Mouse (Mus musculus) myocyte (in vitro differentiated cells): ENCODE measurements around the gene Hist1h1c. TPM values are rescaled to one million over a fixed set of nuclear protein-coding genes. Genes with fewer than 3 reads are reported as not detected.
A peak's percentile ranks its signal among the peaks of the same experiment; 100 is the strongest.
"Not testable (repeated sequence)": the region's sequence is repeated elsewhere in the genome, so short reads cannot be mapped to it uniquely, and the experiment has no call there.

ENCODE experiments used
- H3K27me3 ChIP-seq: one replicate; pipeline ENCODE4 v1.6.1; 2011; ENCODE audit not compliant: control insufficient read depth, insufficient read depth, insufficient read length
- H3K36me3 ChIP-seq: one replicate; pipeline ENCODE4 v1.6.1; 2011; ENCODE audit not compliant: control insufficient read depth, insufficient read depth
- H3K4me2 ChIP-seq: one replicate; pipeline ENCODE4 v1.6.1; 2011; ENCODE audit warnings: low read depth, control low read depth
- H3K4me3 ChIP-seq: one replicate; pipeline ENCODE4 v1.5.1; 2011; ENCODE audit warnings: mild to moderate bottlenecking, control low read depth, moderate library complexity
- H3K79me2 ChIP-seq: one replicate; pipeline ENCODE4 v1.6.1; 2011; ENCODE audit not compliant: control insufficient read depth, insufficient read depth
- H3ac ChIP-seq: one replicate; pipeline ENCODE4 v1.6.1; 2011; ENCODE audit not compliant: control insufficient read depth, insufficient read length
- CEBPB ChIP-seq: IDR thresholded peaks from 2 replicates; pipeline ENCODE4 v1.6.1; 2011; ENCODE audit warnings: mild to moderate bottlenecking, moderate library complexity; ENCODE audit not compliant: poor library complexity, insufficient read depth, severe bottlenecking
- E2F4 ChIP-seq: IDR thresholded peaks from one replicate; pipeline ENCODE4 v1.6.1; 2011; ENCODE audit warnings: mild to moderate bottlenecking, control low read depth, moderate library complexity; ENCODE audit not compliant: insufficient read depth
- MAX ChIP-seq: IDR thresholded peaks from one replicate; pipeline ENCODE4 v1.6.1; 2011; ENCODE audit warnings: low read depth, mild to moderate bottlenecking, control low read depth
- MYOD1 ChIP-seq, 3 experiments: IDR thresholded peaks; one replicate each; pipeline ENCODE4 v1.6.1; 2011; ENCODE audit warnings: control low read depth in 2 of 3, low read depth in 2 of 3, mild to moderate bottlenecking in 2 of 3, moderate library complexity in 1 of 3; ENCODE audit not compliant: insufficient read length in 2 of 3, control insufficient read depth in 1 of 3
- MYOG ChIP-seq, 3 experiments: IDR thresholded peaks; one replicate each; pipeline ENCODE4 v1.6.1; 2011; ENCODE audit warnings: control low read depth in 2 of 3, low read depth in 2 of 3, mild to moderate bottlenecking in 2 of 3; ENCODE audit not compliant: insufficient read length in 2 of 3, control insufficient read depth in 1 of 3, insufficient read depth in 1 of 3
- POLR2A ChIP-seq: IDR thresholded peaks from one replicate; pipeline ENCODE4 v1.6.1; 2011; ENCODE audit warnings: low read depth, mild to moderate bottlenecking, control low read depth, moderate library complexity; ENCODE audit not compliant: insufficient read length
- POLR2AphosphoS2 ChIP-seq: IDR thresholded peaks from one replicate; pipeline ENCODE4 v1.6.1; 2011; ENCODE audit warnings: low read depth, control low read depth; ENCODE audit not compliant: insufficient read length
- REST ChIP-seq: IDR thresholded peaks from one replicate; pipeline ENCODE4 v1.6.1; 2011; ENCODE audit warnings: mild to moderate bottlenecking, control low read depth, moderate library complexity; ENCODE audit not compliant: insufficient read depth, insufficient read length
- SRF ChIP-seq: IDR thresholded peaks from one replicate; pipeline ENCODE4 v1.6.1; 2011; ENCODE audit warnings: low read depth; ENCODE audit not compliant: control insufficient read depth, insufficient read length
- TCF12 ChIP-seq: IDR thresholded peaks from one replicate; pipeline ENCODE4 v1.6.1; 2011; ENCODE audit warnings: mild to moderate bottlenecking, control low read depth; ENCODE audit not compliant: poor library complexity, insufficient read depth, severe bottlenecking
- TCF3 ChIP-seq: IDR thresholded peaks from one replicate; pipeline ENCODE4 v1.6.1; 2011; ENCODE audit warnings: low read depth, control low read depth; ENCODE audit not compliant: insufficient read length
- USF1 ChIP-seq: IDR thresholded peaks from one replicate; pipeline ENCODE4 v1.6.1; 2011; ENCODE audit warnings: low read depth, mild to moderate bottlenecking, control low read depth, moderate library complexity
- polyA plus RNA-seq: library from polyadenylated mRNA; unstranded; fragments of >200 nt; fragmentation: generic; extraction: Trizol; gene quantifications from one replicate; pipeline ENCODE4 v1.2.1, GENCODE M21; 2012; ENCODE audit warnings: missing spikeins

The Hist1h1c gene
- polyA plus RNA-seq, 1 experiment: 273 TPM

DNA sequence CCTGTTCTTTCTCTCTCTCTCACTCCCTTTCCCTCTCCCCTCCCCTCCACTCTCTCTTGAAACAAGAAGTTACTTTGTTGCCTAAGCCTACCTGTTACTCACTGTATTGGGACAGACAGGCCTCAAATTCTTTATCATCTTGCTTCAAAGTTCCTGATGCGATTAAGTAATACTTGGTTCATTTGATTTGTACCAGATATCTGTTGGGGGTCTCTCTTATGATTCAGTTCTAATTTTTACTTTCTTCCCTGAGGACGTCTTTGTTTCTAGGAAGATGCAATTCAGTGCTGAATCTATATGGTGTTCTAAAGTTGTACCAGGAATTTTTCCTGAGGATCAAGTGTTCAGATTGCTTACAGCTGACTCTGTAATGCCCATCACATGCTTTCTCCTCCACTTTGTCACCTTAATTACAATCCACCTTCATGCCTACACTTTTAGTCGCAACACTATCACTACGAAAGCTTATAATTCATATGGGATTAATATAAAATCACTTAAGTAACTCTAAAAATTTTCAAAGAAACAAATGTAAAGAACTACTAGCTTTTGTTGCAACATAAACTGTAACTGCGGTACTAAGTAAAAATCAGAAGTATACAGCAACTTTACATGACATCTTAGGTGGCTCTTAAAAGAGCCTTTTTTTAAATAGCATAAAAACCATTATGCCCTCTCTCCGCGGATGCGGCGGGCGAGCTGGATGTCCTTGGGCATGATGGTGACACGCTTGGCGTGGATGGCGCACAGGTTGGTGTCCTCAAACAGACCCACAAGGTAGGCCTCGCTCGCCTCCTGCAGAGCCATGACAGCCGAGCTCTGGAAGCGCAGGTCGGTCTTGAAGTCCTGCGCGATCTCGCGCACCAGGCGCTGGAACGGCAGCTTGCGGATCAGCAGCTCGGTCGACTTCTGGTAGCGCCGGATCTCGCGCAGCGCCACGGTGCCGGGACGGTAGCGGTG lies 6.1 kb downstream of the Hist1h1c start:
- peak; percentile 88 for TF ChIP-seq POLR2AphosphoS2
- no peak for TF ChIP-seq TCF12
- peak; percentile 75 for TF ChIP-seq POLR2A
- TF ChIP-seq E2F4: no peak
- no peak for TF ChIP-seq MYOD1 (IDR thresholded peaks at IDR 0.05; ENCODE audit: control insufficient read depth in 1 of 3, insufficient read length in 2 of 3, low read depth in 2 of 3)
- Histone ChIP-seq H3K36me3 (no peaks in the 10 kb centered on the region), H3K79me2 (no peaks in the 10 kb centered on the region), H3K4me3 (peak overlapping the region; percentile 19), H3K27me3 (no peaks in the 10 kb centered on the region), H3K4me2 (peak overlapping the region; percentile 94), H3ac (no peak overlapping the region)

GRCm38 (mm10) chr13:23745381-23746161 lies 7.0 kb downstream of the Hist1h1c start, which contains the start of gene Hist1h3c:
TSS of gene Hist1h3c (minus strand) at chr13:23745602.
- no peaks in the 10 kb centered on the region for H3K79me2 ChIP-seq
- H3K4me3 ChIP-seq: peak within 1 kb of the TSS; percentile 19
- H3K27me3 ChIP-seq: no peaks in the 10 kb centered on the region
- H3K4me2 ChIP-seq: peak within 1 kb of the TSS; percentile 94
- H3K36me3 ChIP-seq: no peaks in the 10 kb centered on the region
- TF ChIP-seq USF1 (peak; percentile 27), POLR2AphosphoS2 (no peak), REST (no peak), POLR2A (peak; percentile 42), SRF (no peak), MAX (no peak), MYOD1 (IDR thresholded peaks at IDR 0.05; ENCODE audit: control insufficient read depth in 1 of 3, insufficient read length in 2 of 3, low read depth in 2 of 3) (no peak), TCF3 (no peak), MYOG (IDR thresholded peaks at IDR 0.05; ENCODE audit: control insufficient read depth in 1 of 3, insufficient read depth in 1 of 3, insufficient read length in 2 of 3, low read depth in 2 of 3) (no peak), E2F4 (peak; percentile 75), TCF12 (no peak), CEBPB (no peak)
- H3ac ChIP-seq: no peak within 1 kb of the TSS

GRCm38 (mm10) chr13:23746201-23747080 lies 7.8 kb downstream of the Hist1h1c start, which contains the start of gene Hist1h2bb:
TSS of gene Hist1h2bb (plus strand) at chr13:23746734.
- not testable (repeated sequence) for H3K79me2 ChIP-seq, H3ac ChIP-seq, H3K36me3 ChIP-seq, H3K27me3 ChIP-seq
- Histone ChIP-seq H3K4me3 (peak within 1 kb of the TSS; percentile 19), H3K4me2 (peak within 1 kb of the TSS; percentile 94)
- TF ChIP-seq POLR2AphosphoS2 (peak; percentile 98), SRF (peak; percentile 95), POLR2A (peak; percentile 41)

- H3K27me3 ChIP-seq: no peaks in the 10 kb centered on the region
- H3K79me2 ChIP-seq: no peaks in the 10 kb centered on the region
- peak overlapping the region; percentile 94 for H3K4me2 ChIP-seq
- TF ChIP-seq REST: no peak
- no peak for TF ChIP-seq TCF12
- TF ChIP-seq POLR2A: peak; percentile 89
- TF ChIP-seq CEBPB: no peak
- TF ChIP-seq POLR2AphosphoS2: peak; percentile 27
- TF ChIP-seq E2F4: no peak
- no peaks in the 10 kb centered on the region for H3K36me3 ChIP-seq
- no peak overlapping the region for H3ac ChIP-seq
- H3K4me3 ChIP-seq: no peak overlapping the region
Observed at GRCm38 (mm10) chr13:23747081-23747891, 8.7 kb downstream of the Hist1h1c start.
